Mouse (Mus musculus) embryonic facial prominence, embryonic 14.5 days (tissue): ENCODE measurements around the gene Bmp3. TPM values are rescaled to one million over a fixed set of nuclear protein-coding genes. Genes with fewer than 3 reads are reported as not detected.

Source experiments
- ATAC-seq: fragments of 200-750 bp; cut with Nextera tagmentation; 2 replicates; pipeline ENCODE4 v1.8.0; 2017; ENCODE audit warnings: low read depth, moderate number of reproducible peaks, moderate TSS enrichment
- DNase-seq: peaks from one replicate; pipeline ENCODE4 v3.0.0-alpha.2; 2015; ENCODE audit warnings: low spot score
- H3K27ac ChIP-seq: fragments of 300-500 bp; sonication (generic); replicated peaks from 2 replicates; pipeline ENCODE4 v1.5.1; 2014; ENCODE audit warnings: low read depth, mild to moderate bottlenecking, low read length, moderate library complexity
- H3K27me3 ChIP-seq: fragments of 300-500 bp; sonication (generic); replicated peaks from 2 replicates; pipeline ENCODE4 v1.6.1; 2014; ENCODE audit warnings: low read length; ENCODE audit not compliant: control insufficient read depth, insufficient read depth
- H3K36me3 ChIP-seq: fragments of 300-500 bp; sonication (generic); 2 replicates; pipeline ENCODE4 v1.6.1; 2014; ENCODE audit warnings: low read length, mixed read lengths; ENCODE audit not compliant: control insufficient read depth, insufficient read depth
- H3K4me1 ChIP-seq: fragments of 300-500 bp; sonication (generic); 2 replicates; pipeline ENCODE4 v1.6.1; 2014; ENCODE audit warnings: antibody characterized with exemption, low read length; ENCODE audit not compliant: control insufficient read depth, insufficient read depth
- H3K4me2 ChIP-seq: fragments of 300-500 bp; sonication (generic); 2 replicates; pipeline ENCODE4 v1.6.1; 2014; ENCODE audit warnings: low read depth, mild to moderate bottlenecking, low read length, moderate library complexity, mixed read lengths
- H3K4me3 ChIP-seq: fragments of 300-500 bp; sonication (generic); 2 replicates; pipeline ENCODE4 v1.5.1; 2014; ENCODE audit warnings: low read depth, mild to moderate bottlenecking, low read length
- H3K9ac ChIP-seq: fragments of 300-500 bp; sonication (generic); 2 replicates; pipeline ENCODE4 v1.6.1; 2014; ENCODE audit warnings: low read depth, mild to moderate bottlenecking, low read length, moderate library complexity, mixed read lengths
- H3K9me3 ChIP-seq: fragments of 300-500 bp; sonication (generic); 2 replicates; pipeline ENCODE4 v1.6.1; 2016; ENCODE audit warnings: low read length; ENCODE audit not compliant: control insufficient read depth
- WGBS: fragments of 180-500 bp; shearing (Covaris S2); extraction: QIAGEN DNeasy Blood & Tissue Kit; methylation state at CpG from one replicate; pipeline ENCODE4 v1.1.7; 2014; 5-methylcytosine and 5-hydroxymethylcytosine counted together
- polyA plus RNA-seq: library from polyadenylated mRNA; unstranded; fragments of >200 nt; fragmentation: Nextera tagmentation; extraction: Ambion mirVana; gene quantifications from 2 replicates; pipeline ENCODE4 v1.2.1, GENCODE M21; 2014

Gene Bmp3
- polyA plus RNA-seq, 1 experiment from 2014 or later: 10.3 TPM

- no peaks in the 10 kb centered on the region for H3K9me3 ChIP-seq
- no peak for ATAC-seq
- H3K9ac ChIP-seq: no peak overlapping the region
- no peaks in the 10 kb centered on the region for H3K27me3 ChIP-seq
- H3K4me2 ChIP-seq: no peak overlapping the region
- 79% methylated on average over 3 of the region's 3 CpGs for WGBS
- DNase-seq: no peak
- no peak overlapping the region for H3K4me3 ChIP-seq
- no peaks in the 10 kb centered on the region for H3K36me3 ChIP-seq
- H3K27ac ChIP-seq: no peak overlapping the region
- no peaks in the 10 kb centered on the region for H3K4me1 ChIP-seq
Measured at GRCm38 (mm10) chr5:98922921-98923320, 68.7 kb downstream of the Bmp3 start.

Other genes starting within 250 kb of the Bmp3 start
- 3.0 and 3.8 TPM in 2 replicates for gene Prkg2, start 182.9 kb downstream of the Bmp3 start, polyA plus RNA-seq